Mouse (Mus musculus) MEL (cell line): ENCODE results near the gene 2310003L06Rik. TPM values are rescaled to one million over a fixed set of nuclear protein-coding genes. Genes with fewer than 3 reads are reported as not detected.

Source experiments
- DNase-seq: peaks from one replicate; pipeline ENCODE4 v3.0.0; 2011; ENCODE audit warnings: low read depth, low spot score
- H3K27ac ChIP-seq: 2 replicates; pipeline ENCODE4 v1.5.1; 2012; ENCODE audit warnings: low read depth, mild to moderate bottlenecking, control low read depth, low read length, moderate library complexity; ENCODE audit not compliant: control insufficient read depth
- H3K27me3 ChIP-seq, 2 experiments: fragments of 150-350 bp in 1 of 2; sonication (generic) in 1 of 2; 2 replicates each; pipeline ENCODE4 v1.6.1; 2012; ENCODE audit warnings: low read length in 2 of 2, mild to moderate bottlenecking in 2 of 2, improper control_type of control experiment in 1 of 2, moderate library complexity in 1 of 2; ENCODE audit not compliant: insufficient read depth in 2 of 2, control insufficient read depth in 1 of 2
- H3K36me3 ChIP-seq, 2 experiments: 2 replicates each; pipeline ENCODE4 v1.6.1; 2012 to 2014; ENCODE audit warnings: low read length in 2 of 2, improper control_type of control experiment in 1 of 2, inconsistent platforms in 1 of 2, mild to moderate bottlenecking in 1 of 2; ENCODE audit not compliant: insufficient read depth in 2 of 2, control insufficient read depth in 1 of 2
- H3K4me1 ChIP-seq, 2 experiments: fragments of 150-350 bp in 1 of 2; sonication (generic) in 1 of 2; 2 replicates each; pipeline ENCODE4 v1.6.1; 2012; ENCODE audit warnings: low read length in 2 of 2, improper control_type of control experiment in 1 of 2, mild to moderate bottlenecking in 1 of 2; ENCODE audit not compliant: insufficient read depth in 2 of 2, control insufficient read depth in 1 of 2
- H3K4me3 ChIP-seq, 2 experiments: fragments of 150-350 bp in 1 of 2; sonication (generic) in 1 of 2; 2 replicates each; pipeline ENCODE4 v1.5.1; 2012; ENCODE audit warnings: low read depth in 2 of 2, low read length in 2 of 2, mild to moderate bottlenecking in 2 of 2, moderate library complexity in 2 of 2, control low read depth in 1 of 2, improper control_type of control experiment in 1 of 2; ENCODE audit not compliant: control insufficient read depth in 1 of 2, insufficient read depth in 1 of 2
- H3K79me2 ChIP-seq: 2 replicates; pipeline ENCODE4 v1.6.1; 2012; ENCODE audit warnings: mild to moderate bottlenecking, low read length, moderate library complexity; ENCODE audit not compliant: control insufficient read depth, poor library complexity, insufficient read depth
- H3K9ac ChIP-seq: 2 replicates; pipeline ENCODE4 v1.6.1; 2012; ENCODE audit warnings: low read depth, mild to moderate bottlenecking, control low read depth, low read length, moderate library complexity; ENCODE audit not compliant: control insufficient read depth, poor library complexity, severe bottlenecking
- H3K9me3 ChIP-seq: fragments of 150-350 bp; sonication (generic); replicated peaks from 2 replicates; pipeline ENCODE4 v1.6.1; 2012; ENCODE audit warnings: mild to moderate bottlenecking, low read length, improper control_type of control experiment, moderate library complexity; ENCODE audit not compliant: insufficient read depth
- CHD1 ChIP-seq: IDR thresholded peaks from 2 replicates; pipeline ENCODE4 v1.6.1; 2012; ENCODE audit warnings: low read depth, mild to moderate bottlenecking, inconsistent platforms, low read length, improper control_type of control experiment
- CTCF ChIP-seq, 3 experiments: IDR thresholded peaks in 2 of 3; conservative IDR thresholded peaks in 1 of 3; 2 replicates each; pipeline ENCODE4 v1.5.1; 2011 to 2012; ENCODE audit warnings: low read length in 3 of 3, low read depth in 2 of 3, mild to moderate bottlenecking in 2 of 3, improper control_type of control experiment in 1 of 3, inconsistent platforms in 1 of 3, mixed read lengths in 1 of 3, moderate library complexity in 1 of 3; ENCODE audit not compliant: control insufficient read depth in 1 of 3, insufficient read depth in 1 of 3, poor library complexity in 1 of 3, severe bottlenecking in 1 of 3
- ELF1 ChIP-seq: IDR thresholded peaks from 2 replicates; pipeline ENCODE4 v1.6.1; 2014; ENCODE audit warnings: low read depth, mild to moderate bottlenecking, inconsistent platforms, low read length, improper control_type of control experiment, moderate library complexity
- EP300 ChIP-seq, 2 experiments: IDR thresholded peaks; 2 replicates each; pipeline ENCODE4 v1.6.1; 2011; ENCODE audit warnings: improper control_type of control experiment in 2 of 2, low read length in 2 of 2, low read depth in 1 of 2, mild to moderate bottlenecking in 1 of 2
- ETS1 ChIP-seq: IDR thresholded peaks from 2 replicates; pipeline ENCODE4 v1.6.1; 2012; ENCODE audit warnings: low read depth, mild to moderate bottlenecking, inconsistent platforms, low read length, improper control_type of control experiment, moderate library complexity
- MAFK ChIP-seq: IDR thresholded peaks from 2 replicates; pipeline ENCODE4 v1.6.1; 2011; ENCODE audit warnings: low read depth, mild to moderate bottlenecking, low read length, improper control_type of control experiment, borderline replicate concordance
- MAZ ChIP-seq: IDR thresholded peaks from 2 replicates; pipeline ENCODE4 v1.6.1; 2012; ENCODE audit warnings: low read depth, mild to moderate bottlenecking, inconsistent platforms, low read length, improper control_type of control experiment
- MYB ChIP-seq: IDR thresholded peaks from 2 replicates; pipeline ENCODE4 v1.6.1; 2011; ENCODE audit warnings: mild to moderate bottlenecking, low read depth, low read length, improper control_type of control experiment
- NRF1 ChIP-seq: IDR thresholded peaks from 2 replicates; pipeline ENCODE4 v1.6.1; 2014; ENCODE audit warnings: low read depth, mild to moderate bottlenecking, inconsistent platforms, low read length, improper control_type of control experiment, moderate library complexity; ENCODE audit not compliant: poor library complexity, insufficient read depth, severe bottlenecking
- POLR2A ChIP-seq, 2 experiments: IDR thresholded peaks; 2 replicates each; pipeline ENCODE4 v1.6.1; 2011 to 2012; ENCODE audit warnings: low read length in 2 of 2, mild to moderate bottlenecking in 2 of 2, control low read depth in 1 of 2, improper control_type of control experiment in 1 of 2, low read depth in 1 of 2, moderate library complexity in 1 of 2; ENCODE audit not compliant: control insufficient read depth in 1 of 2, insufficient read depth in 1 of 2, poor library complexity in 1 of 2
- SMC3 ChIP-seq: IDR thresholded peaks from 2 replicates; pipeline ENCODE4 v1.6.1; 2011; ENCODE audit warnings: low read depth, low read length, improper control_type of control experiment
- USF1 ChIP-seq: IDR thresholded peaks from 2 replicates; pipeline ENCODE4 v1.6.1; 2014; ENCODE audit warnings: low read depth, mild to moderate bottlenecking, inconsistent platforms, low read length, improper control_type of control experiment, moderate library complexity
- ZC3H11A ChIP-seq: IDR thresholded peaks from 2 replicates; pipeline ENCODE4 v1.6.1; 2012; ENCODE audit warnings: low read depth, mild to moderate bottlenecking, inconsistent platforms, low read length, improper control_type of control experiment
- ZKSCAN1 ChIP-seq: IDR thresholded peaks from 2 replicates; pipeline ENCODE4 v1.6.1; 2012; ENCODE audit warnings: low read depth, mild to moderate bottlenecking, inconsistent platforms, low read length, improper control_type of control experiment, moderate library complexity
- ZMIZ1 ChIP-seq: IDR thresholded peaks from 2 replicates; pipeline ENCODE4 v1.6.1; 2012; ENCODE audit warnings: low read depth, mild to moderate bottlenecking, inconsistent platforms, low read length, improper control_type of control experiment, moderate library complexity
- ZNF384 ChIP-seq: IDR thresholded peaks from 2 replicates; pipeline ENCODE4 v1.6.1; 2012; ENCODE audit warnings: low read depth, mild to moderate bottlenecking, inconsistent platforms, low read length, improper control_type of control experiment
- polyA plus RNA-seq, 2 experiments: library from polyadenylated mRNA; stranded (reverse) in 1 of 2; unstranded in 1 of 2; fragments of >175 nt in 1 of 2; fragments of >200 nt in 1 of 2; gene quantifications; 2 replicates each; pipeline versions ENCODE4 v1.2.1 to v1.2.4; 2012; ENCODE audit warnings: low replicate concordance in 2 of 2, low read depth in 1 of 2; ENCODE audit not compliant: insufficient read length in 2 of 2, insufficient read depth in 1 of 2, missing spikeins in 1 of 2
- total RNA-seq: library from RNA; depleted of rRNA; stranded (reverse); fragments of 300-350 nt; gene quantifications from 2 replicates; pipeline ENCODE4 v1.2.3, GENCODE M21; 2012

Gene 2310003L06Rik
- total and polyA plus RNA-seq, 3 experiments: not detected

- Histone ChIP-seq H3K4me3 (no peak overlapping the region), H3K9me3 (no peaks in the 10 kb centered on the region), H3K36me3 (no peaks in the 10 kb centered on the region), H3K4me1 (no peaks in the 10 kb centered on the region), H3K27ac (no peak overlapping the region), H3K27me3 (no peaks in the 10 kb centered on the region), H3K9ac (no peak overlapping the region), H3K79me2 (no peaks in the 10 kb centered on the region)
- no peak for DNase-seq
- TF ChIP-seq EP300 (IDR thresholded peaks at IDR 0.05; ENCODE audit: low read depth in 1 of 2, low read length in 2 of 2): no peak
- no peak for TF ChIP-seq ELF1
- TF ChIP-seq USF1: no peak
- TF ChIP-seq POLR2A (IDR thresholded peaks at IDR 0.05; ENCODE audit: control insufficient read depth in 1 of 2, insufficient read depth in 1 of 2, low read depth in 1 of 2, low read length in 2 of 2, poor library complexity in 1 of 2): no peak
- TF ChIP-seq CHD1: no peak
- TF ChIP-seq CTCF (IDR thresholded peaks at IDR 0.05 in 2 of 3, conservative IDR thresholded peaks at IDR 0.05 in 1 of 3; ENCODE audit: control insufficient read depth in 1 of 3, insufficient read depth in 1 of 3, low read depth in 2 of 3, low read length in 3 of 3, poor library complexity in 1 of 3, severe bottlenecking in 1 of 3): no peak
- no peak for TF ChIP-seq MAFK
Observed at GRCm38 (mm10) chr5:87942515-87942914, 26.7 kb upstream of the 2310003L06Rik start.

GRCm38 (mm10) chr5:87951836-87952235, 17.4 kb upstream of the 2310003L06Rik start:
- Histone ChIP-seq H3K27ac (no peak overlapping the region), H3K36me3 (no peaks in the 10 kb centered on the region), H3K27me3 (no peaks in the 10 kb centered on the region), H3K79me2 (no peaks in the 10 kb centered on the region), H3K9me3 (no peaks in the 10 kb centered on the region), H3K4me3 (no peak overlapping the region), H3K9ac (no peak overlapping the region), H3K4me1 (no peaks in the 10 kb centered on the region)
- TF ChIP-seq SMC3 (no peak), ZMIZ1 (no peak), MYB (no peak), MAZ (no peak), CTCF (IDR thresholded peaks at IDR 0.05 in 2 of 3, conservative IDR thresholded peaks at IDR 0.05 in 1 of 3; ENCODE audit: control insufficient read depth in 1 of 3, insufficient read depth in 1 of 3, low read depth in 2 of 3, low read length in 3 of 3, poor library complexity in 1 of 3, severe bottlenecking in 1 of 3) (no peak), NRF1 (no peak), POLR2A (IDR thresholded peaks at IDR 0.05; ENCODE audit: control insufficient read depth in 1 of 2, insufficient read depth in 1 of 2, low read depth in 1 of 2, low read length in 2 of 2, poor library complexity in 1 of 2) (no peak), ETS1 (no peak), USF1 (no peak), ZKSCAN1 (no peak), CHD1 (no peak), ZNF384 (no peak), ZC3H11A (no peak)
- DNase-seq: no peak
